Mouse (Mus musculus) kidney, postnatal 36 days (tissue): ENCODE measurements around the gene U2af2.
A peak's percentile ranks its signal among the peaks of the same experiment; 100 is the strongest.
"Not testable (repeated sequence)": the region's sequence is repeated elsewhere in the genome, so short reads cannot be mapped to it uniquely, and the experiment has no call there.

Experiments
- DNase-seq, 2 experiments: peaks; one replicate each; pipeline ENCODE4 v3.0.0; 2021 to 2022; ENCODE audit warnings: mixed read lengths in 2 of 2

The U2af2 gene

GRCm38 (mm10) chr7:5061774-5062359 lies at the start of gene U2af2:
TSS of gene U2af2 (plus strand) at chr7:5062143.
- peak; percentile 95 to 98 for DNase-seq

- DNase-seq = no peak
These were observed 49.0 kb upstream of the U2af2 start for GRCm38 (mm10) chr7:5012681-5013513.

- DNase-seq = peak; percentile 98
These were observed 47.5 kb upstream of the U2af2 start, which contains the start of the genes Zfp524 and Fiz1 for GRCm38 (mm10) chr7:5014251-5015117. TSS of gene Zfp524 (plus strand) at chr7:5014415. TSS of gene Fiz1 (minus strand) at chr7:5014697.

- DNase-seq = peak; percentile 96 to 98
These were observed 46.6 kb upstream of the U2af2 start, which contains the start of gene Gm44973 for GRCm38 (mm10) chr7:5015118-5016001. TSS of gene Gm44973 (plus strand) at chr7:5015496.

- DNase-seq = peak in 1 of 2 experiments; percentile 33
These were observed 45.9 kb upstream of the U2af2 start for GRCm38 (mm10) chr7:5016057-5016456.

GRCm38 (mm10) chr7:5016920-5017319 lies 45.0 kb upstream of the U2af2 start:
- DNase-seq = no peak

- DNase-seq = no peak
These were observed 44.6 kb upstream of the U2af2 start for GRCm38 (mm10) chr7:5017352-5017751.

GRCm38 (mm10) chr7:5017931-5018330 lies 44.0 kb upstream of the U2af2 start:
- no peak for DNase-seq

- not testable (repeated sequence) for DNase-seq
These were observed 42.4 kb upstream of the U2af2 start for GRCm38 (mm10) chr7:5019576-5019975.

GRCm38 (mm10) chr7:5020000-5020681 lies 41.8 kb upstream of the U2af2 start, which contains the start of the genes Zfp865 and Ccdc106:
TSS of gene Zfp865 (plus strand) at chr7:5020376.
TSS of gene Ccdc106 (plus strand) at chr7:5020553.
- DNase-seq = peak; percentile 99 to 100

GRCm38 (mm10) chr7:5020685-5021084 lies 41.3 kb upstream of the U2af2 start:
- DNase-seq = no peak

- no peak for DNase-seq
These were observed 40.7 kb upstream of the U2af2 start for GRCm38 (mm10) chr7:5021197-5021596.

- no peak for DNase-seq
These were observed 32.4 kb upstream of the U2af2 start for GRCm38 (mm10) chr7:5029543-5029942.

- no peak for DNase-seq
These were observed 32.0 kb upstream of the U2af2 start for GRCm38 (mm10) chr7:5029946-5030345.

- DNase-seq = no peak
These were observed 31.2 kb upstream of the U2af2 start for GRCm38 (mm10) chr7:5030554-5031275.

- no peak for DNase-seq
These were observed 30.4 kb upstream of the U2af2 start for GRCm38 (mm10) chr7:5031496-5031895.

- no peak for DNase-seq
These were observed 28.1 kb upstream of the U2af2 start, which contains the start of gene 4632433K11Rik for GRCm38 (mm10) chr7:5033818-5034217. TSS of gene 4632433K11Rik (plus strand) at chr7:5034118.

- no peak for DNase-seq
These were observed 26.3 kb upstream of the U2af2 start for GRCm38 (mm10) chr7:5035628-5036027.

- no peak for DNase-seq
These were observed 25.8 kb upstream of the U2af2 start for GRCm38 (mm10) chr7:5036136-5036535.

GRCm38 (mm10) chr7:5037026-5037425 lies 24.9 kb upstream of the U2af2 start:
- DNase-seq = no peak
